Mouse (Mus musculus): ENCODE results near the gene Sf3b4. TPM values are rescaled to one million over a fixed set of nuclear protein-coding genes. Genes with fewer than 3 reads are reported as not detected.

Sf3b4 gene
- total RNA-seq, 4 experiments from 2014 or later = 46.8 to 59.3 (median 50.8) TPM

- peak; percentile 92 for DNase-seq
Measured at GRCm38 (mm10) chr3:96220765-96221639, 48.9 kb downstream of the Sf3b4 start, which contains the start of the genes Hist2h2ac and Hist2h2be. TSS of gene Hist2h2ac (minus strand) at chr3:96220880. TSS of gene Hist2h2be (plus strand) at chr3:96221119.

GRCm38 (mm10) chr3:96221640-96222038 is 49.5 kb downstream of the Sf3b4 start:
- no peak for DNase-seq

- no peak for DNase-seq
Measured at GRCm38 (mm10) chr3:96222774-96223173, 50.6 kb downstream of the Sf3b4 start.

- no peak for DNase-seq
Measured at GRCm38 (mm10) chr3:96225421-96225820, 53.3 kb downstream of the Sf3b4 start.

Small RNA genes lying within 50 kb of the gene (microRNA-seq; reads per million reads assigned to microRNA genes)
- gene Gm44492 = 0 to 0.17 reads per million in 2 experiments

Other genes starting within 250 kb of the Sf3b4 start
- gene Anp32e, start 243.1 kb upstream of the Sf3b4 start, total RNA-seq (2022) = 10 to 100 TPM; 83.8 to 94.0 (median 88.4) TPM
- 10 to 100 TPM; 16.8 to 33.6 (median 28.7) TPM for gene Plekho1, start 176.3 kb upstream of the Sf3b4 start, total RNA-seq (2022)
- gene Vps45, start 113.9 kb upstream of the Sf3b4 start, total RNA-seq (2022) = 10 to 100 TPM; 29.7 to 49.0 (median 34.9) TPM
- gene Otud7b, start 67.8 kb upstream of the Sf3b4 start, total RNA-seq (2022) = 10 to 100 TPM; 37.8 to 55.2 (median 47.2) TPM
- 10 to 100 TPM; 14.7 to 70.7 (median 43.7) TPM for gene Mtmr11, start 10.3 kb upstream of the Sf3b4 start, total RNA-seq (2022)
- gene Sv2a, start 8.8 kb downstream of the Sf3b4 start, total RNA-seq (2022) = 10 to 100 TPM in 3 of 4 experiments, 1 to 10 TPM in 1; 9.4 to 16.7 (median 13.6) TPM
- gene Bola1, start 47.4 kb downstream of the Sf3b4 start, total RNA-seq (2022) = 10 to 100 TPM; 24.2 to 48.0 (median 33.0) TPM
- 1 to 10 TPM; 4.8 to 9.2 (median 9.0) TPM for gene Hist2h2ab, start 47.5 kb downstream of the Sf3b4 start, total RNA-seq (2022)
- 10 to 100 TPM; 53.1 to 90.6 (median 58.9) TPM for gene Hist2h2ac, start 48.5 kb downstream of the Sf3b4 start, total RNA-seq (2022)
- gene Hist2h2be, start 48.8 kb downstream of the Sf3b4 start, total RNA-seq (2022) = 10 to 100 TPM; 13.8 to 27.3 (median 25.2) TPM
- gene Hist2h3c2, start 66.8 kb downstream of the Sf3b4 start, total RNA-seq (2022) = 10 to 100 TPM; 13.0 to 27.9 (median 18.2) TPM
- gene Hist2h2aa2, start 67.9 kb downstream of the Sf3b4 start, total RNA-seq (2022) = 100 to 1,000 TPM; 483 to 517 (median 507) TPM
- 10 to 100 TPM; 14.1 to 18.6 (median 17.5) TPM for gene Hist2h2aa1, start 73.2 kb downstream of the Sf3b4 start, total RNA-seq (2022)
- not detected for gene Hist2h3c1, start 74.4 kb downstream of the Sf3b4 start, total RNA-seq (2022)
- 10 to 100 TPM; 27.4 to 37.9 (median 32.5) TPM for gene Hist2h4, start 91.0 kb downstream of the Sf3b4 start, total RNA-seq (2022)
- gene Hist2h3b, start 96.3 kb downstream of the Sf3b4 start, total RNA-seq (2022) = 100 to 1,000 TPM in 1 of 4 experiments, 10 to 100 TPM in 3; 50.3 to 108 (median 73.7) TPM
- gene Hist2h2bb, start 97.4 kb downstream of the Sf3b4 start, total RNA-seq (2022) = 100 to 1,000 TPM in 1 of 4 experiments, 10 to 100 TPM in 3; 70.8 to 139 (median 88.2) TPM
- 1 to 10 TPM; 2.2 to 4.3 (median 3.3) TPM for gene Fcgr1, start 121.6 kb downstream of the Sf3b4 start, total RNA-seq (2022)